Mouse (Mus musculus): ENCODE results near the gene Dennd5a.

DNA sequence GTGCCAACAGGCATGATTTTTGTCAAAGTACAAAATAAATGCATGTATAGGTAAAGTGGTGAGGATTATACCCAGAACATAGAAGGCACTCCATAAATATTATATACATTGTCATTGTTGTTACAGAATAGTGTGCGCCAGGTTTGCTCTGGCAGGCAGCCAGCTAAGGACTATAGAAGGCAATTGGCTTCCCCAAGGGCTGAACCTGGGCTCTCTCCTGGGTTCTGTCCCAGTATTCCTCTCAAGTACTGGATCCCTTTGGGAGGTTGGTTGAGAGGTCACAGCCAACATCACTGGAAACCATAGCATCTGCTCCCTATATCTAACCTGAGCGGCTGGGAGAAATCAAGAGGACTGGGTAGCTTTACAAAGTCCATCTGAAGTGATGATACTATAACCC lies 1.3 kb upstream of the Dennd5a start:
- TF ChIP-seq POLR2A (IDR thresholded peaks at IDR 0.05; ENCODE audit: extremely low read depth, insufficient read depth, low read length) = no peak
- no peak for TF ChIP-seq CTCF (IDR thresholded peaks at IDR 0.05; ENCODE audit: extremely low read depth, insufficient read depth, low read length)
